Mouse (Mus musculus) liver, postnatal 0 days (tissue): ENCODE results near the gene Tbc1d4. TPM values are rescaled to one million over a fixed set of nuclear protein-coding genes. Genes with fewer than 3 reads are reported as not detected.

Experiments used
- ATAC-seq: fragments of 200-750 bp; cut with Nextera tagmentation; 2 replicates; pipeline ENCODE4 v1.8.0; 2017; ENCODE audit warnings: mild to moderate bottlenecking, moderate library complexity
- DNase-seq: peaks from one replicate; pipeline ENCODE4 v3.0.0-alpha.2; 2016
- H3K27ac ChIP-seq: fragments of 300-500 bp; sonication (generic); 2 replicates; pipeline ENCODE4 v1.5.1; 2014; ENCODE audit warnings: antibody characterized with exemption, moderate library complexity, mild to moderate bottlenecking, low read depth
- H3K27me3 ChIP-seq: fragments of 300-500 bp; sonication (generic); 2 replicates; pipeline ENCODE4 v1.6.1; 2014; ENCODE audit warnings: low read length, control low read depth, mixed read lengths; ENCODE audit not compliant: insufficient read depth
- H3K36me3 ChIP-seq: fragments of 300-500 bp; sonication (generic); replicated peaks from 2 replicates; pipeline ENCODE4 v1.6.1; 2014; ENCODE audit warnings: mild to moderate bottlenecking, control low read depth, low read length, moderate library complexity, mixed read lengths; ENCODE audit not compliant: insufficient read depth
- H3K4me1 ChIP-seq: fragments of 300-500 bp; sonication (generic); 2 replicates; pipeline ENCODE4 v1.6.1; 2014; ENCODE audit warnings: antibody characterized with exemption, mild to moderate bottlenecking, control low read depth; ENCODE audit not compliant: insufficient read depth
- H3K4me2 ChIP-seq: fragments of 300-500 bp; sonication (generic); 2 replicates; pipeline ENCODE4 v1.6.1; 2014; ENCODE audit warnings: low read depth, mild to moderate bottlenecking, low read length, moderate library complexity, mixed read lengths
- H3K4me3 ChIP-seq: fragments of 300-500 bp; sonication (generic); 2 replicates; pipeline ENCODE4 v1.5.1; 2014; ENCODE audit warnings: low read depth, low read length
- H3K9ac ChIP-seq: fragments of 300-500 bp; sonication (generic); replicated peaks from 2 replicates; pipeline ENCODE4 v1.6.1; 2014; ENCODE audit warnings: mild to moderate bottlenecking, moderate library complexity
- H3K9me3 ChIP-seq: fragments of 300-500 bp; sonication (generic); 2 replicates; pipeline ENCODE4 v1.6.1; 2016; ENCODE audit warnings: mild to moderate bottlenecking, control low read depth, low read length, mixed read lengths
- CTCF ChIP-seq: sonication (generic); IDR thresholded peaks from 2 replicates; pipeline ENCODE4 v1.5.1; 2016; ENCODE audit warnings: antibody characterized with exemption, low read depth
- EP300 ChIP-seq: IDR thresholded peaks from 2 replicates; pipeline ENCODE4 v1.6.1; 2016; ENCODE audit warnings: antibody characterized with exemption, low read depth, mild to moderate bottlenecking
- WGBS: fragments of 180-500 bp; shearing (Covaris S2); extraction: QIAGEN DNeasy Blood & Tissue Kit; methylation state at CpG from one replicate; pipeline ENCODE4 v1.1.7; 2014; ENCODE audit not compliant: insufficient replicate concordance; 5-methylcytosine and 5-hydroxymethylcytosine counted together
- polyA plus RNA-seq: library from polyadenylated mRNA; unstranded; fragments of >200 nt; fragmentation: Nextera tagmentation; extraction: Ambion mirVana; gene quantifications from 2 replicates; pipeline ENCODE4 v1.2.1, GENCODE M21; 2015

Gene Tbc1d4
- polyA plus RNA-seq, 1 experiment from 2014 or later = 2.1 TPM

DNA sequence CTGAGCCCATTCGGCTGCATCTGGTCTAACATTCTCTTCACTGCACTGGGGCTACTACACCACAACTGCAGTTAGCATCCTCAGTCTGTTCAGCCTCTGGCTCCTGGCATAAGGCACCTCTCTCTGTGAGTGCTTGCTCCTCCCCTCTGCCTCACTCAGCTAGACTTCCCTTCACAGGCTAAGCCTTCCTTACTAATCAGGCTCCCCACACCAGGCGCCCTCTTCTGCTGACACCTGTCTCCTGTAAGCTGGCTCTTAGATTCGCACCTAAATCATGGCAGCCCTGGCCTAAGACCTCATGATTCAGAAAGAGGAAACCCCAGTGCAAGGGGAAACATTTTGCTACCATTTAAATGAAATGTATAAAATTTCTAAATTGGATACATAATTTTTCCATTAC lies 122.4 kb downstream of the Tbc1d4 start:
- Histone ChIP-seq H3K27ac (no peak overlapping the region), H3K4me1 (no peaks in the 10 kb centered on the region), H3K4me3 (no peak overlapping the region), H3K36me3 (no peaks in the 10 kb centered on the region), H3K27me3 (no peaks in the 10 kb centered on the region), H3K9ac (no peak overlapping the region), H3K4me2 (no peak overlapping the region), H3K9me3 (no peaks in the 10 kb centered on the region)
- 60% methylated on average over 3 of the region's 3 CpGs for WGBS
- ATAC-seq (no peak), DNase-seq (no peak)
- TF ChIP-seq CTCF = no peak

DNA sequence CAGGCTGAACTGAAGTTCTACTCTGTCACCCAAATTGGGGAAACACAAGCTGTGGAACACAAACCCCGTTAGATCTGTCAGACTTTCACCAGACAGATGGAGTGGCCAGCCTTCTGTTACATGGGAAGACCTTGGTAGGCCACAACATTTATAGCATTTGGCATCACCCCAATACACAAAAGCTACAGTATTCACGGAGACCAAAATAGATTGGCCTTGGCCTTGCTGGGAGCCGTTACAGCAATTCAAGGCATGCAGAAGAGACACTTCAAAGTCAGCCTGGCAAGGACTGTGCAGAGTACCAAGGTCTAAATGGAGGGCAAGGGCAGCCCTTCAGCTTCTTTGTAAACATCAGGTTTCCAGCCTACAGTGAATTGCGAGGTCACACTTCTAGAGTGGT lies 125.8 kb downstream of the Tbc1d4 start:
- Histone ChIP-seq H3K27ac (no peak overlapping the region), H3K9ac (no peak overlapping the region), H3K4me3 (no peak overlapping the region), H3K27me3 (no peaks in the 10 kb centered on the region), H3K36me3 (no peaks in the 10 kb centered on the region), H3K9me3 (no peaks in the 10 kb centered on the region), H3K4me1 (no peaks in the 10 kb centered on the region), H3K4me2 (no peak overlapping the region)
- ATAC-seq (no peak), DNase-seq (no peak)
- TF ChIP-seq EP300 (no peak), CTCF (no peak)
- 63% methylated on average over 4 of the region's 4 CpGs for WGBS

DNA sequence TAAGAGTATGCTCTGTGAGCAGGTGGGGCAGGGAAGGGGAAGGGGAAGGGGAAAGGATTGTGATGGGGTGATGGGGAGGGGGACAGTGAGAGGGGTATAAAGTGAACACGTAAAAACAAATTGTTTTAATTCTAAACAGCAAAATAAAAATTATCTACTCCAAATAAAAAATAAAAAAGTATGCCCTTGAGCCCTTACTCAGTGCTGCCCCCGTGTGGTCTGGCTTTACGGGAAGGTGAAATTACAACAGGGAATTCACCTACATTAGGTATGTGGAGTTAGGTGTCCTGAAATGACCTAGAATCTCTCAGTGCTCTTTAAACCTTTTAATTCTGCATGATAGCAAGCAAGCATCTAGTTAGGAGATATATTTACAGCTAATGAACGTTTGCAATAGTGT lies 126.7 kb downstream of the Tbc1d4 start:
- 33% methylated on average over 4 of the region's 4 CpGs for WGBS
- H3K9ac ChIP-seq = no peak overlapping the region
- H3K27ac ChIP-seq = no peak overlapping the region
- no peak overlapping the region for H3K4me2 ChIP-seq
- H3K27me3 ChIP-seq = no peaks in the 10 kb centered on the region
- ATAC-seq (no peak), DNase-seq (peak; percentile 44)
- H3K9me3 ChIP-seq = no peaks in the 10 kb centered on the region
- H3K36me3 ChIP-seq = no peaks in the 10 kb centered on the region
- H3K4me1 ChIP-seq = peaks cover 5% of the 10 kb centered on the region; the same call in 1 of the 2 replicates
- no peak overlapping the region for H3K4me3 ChIP-seq
- TF ChIP-seq EP300 (no peak), CTCF (peak; percentile 79)

- TF ChIP-seq CTCF (no peak), EP300 (no peak)
- ATAC-seq (no peak), DNase-seq (no peak)
- peaks cover 6% of the 10 kb centered on the region; the same call in 1 of the 2 replicates for H3K4me1 ChIP-seq
- WGBS = 40% methylated on average over 7 of the region's 7 CpGs
- no peak overlapping the region for H3K9ac ChIP-seq
- no peaks in the 10 kb centered on the region for H3K9me3 ChIP-seq
- H3K36me3 ChIP-seq = no peaks in the 10 kb centered on the region
- no peak overlapping the region for H3K4me2 ChIP-seq
- H3K27ac ChIP-seq = no peak overlapping the region
- H3K4me3 ChIP-seq = no peak overlapping the region
- H3K27me3 ChIP-seq = no peaks in the 10 kb centered on the region
These were observed 127.8 kb downstream of the Tbc1d4 start for GRCm38 (mm10) chr14:101481165-101481564.

DNA sequence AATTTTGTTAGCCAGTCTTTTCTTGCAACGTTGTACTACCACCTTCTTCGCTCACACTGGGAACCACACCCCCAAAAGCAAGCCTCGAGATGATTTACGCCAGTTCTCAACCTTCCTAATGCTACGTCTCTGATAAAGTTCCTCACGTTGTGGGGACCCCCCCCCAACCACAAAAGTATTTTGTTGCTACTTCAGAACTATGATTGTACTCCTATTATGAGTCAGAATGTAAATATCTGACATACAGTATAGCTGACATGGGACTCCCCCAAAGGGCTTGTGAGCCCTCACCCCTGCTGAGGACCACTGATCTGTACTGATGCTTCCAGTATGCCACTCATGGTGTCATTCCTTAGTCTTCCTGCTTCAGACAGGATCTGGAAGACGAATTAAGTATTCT lies 128.4 kb downstream of the Tbc1d4 start:
- Histone ChIP-seq H3K4me3 (no peak overlapping the region), H3K9ac (no peak overlapping the region), H3K9me3 (no peaks in the 10 kb centered on the region), H3K27me3 (no peaks in the 10 kb centered on the region), H3K4me2 (no peak overlapping the region), H3K4me1 (peaks cover 6% of the 10 kb centered on the region; the same call in 1 of the 2 replicates), H3K27ac (no peak overlapping the region), H3K36me3 (no peaks in the 10 kb centered on the region)
- 61% methylated on average over 7 of the region's 7 CpGs for WGBS
- TF ChIP-seq EP300 = no peak
- no peak for TF ChIP-seq CTCF
- DNase-seq (no peak), ATAC-seq (no peak)

DNA sequence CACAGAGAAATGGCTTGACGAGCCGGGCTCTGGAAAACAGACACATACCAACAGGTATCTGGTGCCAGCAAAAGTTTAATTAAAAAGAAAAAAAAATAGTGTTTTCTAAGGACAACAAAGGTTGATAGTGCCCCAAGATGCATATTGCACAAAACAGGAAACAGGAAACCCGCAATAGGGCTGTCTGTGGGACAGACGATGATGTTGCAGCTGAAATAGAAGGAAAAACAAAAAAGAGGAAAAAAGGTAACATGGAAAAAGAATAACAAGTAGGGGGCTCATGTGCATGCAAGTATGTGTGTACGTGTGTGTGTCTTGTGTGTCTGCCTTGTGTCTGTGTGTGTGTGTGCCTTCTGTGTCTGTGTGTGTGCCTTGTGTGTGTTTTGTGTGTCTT lies 131.2 kb downstream of the Tbc1d4 start:
- H3K9me3 ChIP-seq = no peaks in the 10 kb centered on the region
- H3K4me3 ChIP-seq = no peak overlapping the region
- TF ChIP-seq EP300 (no peak), CTCF (no peak)
- H3K27me3 ChIP-seq = no peaks in the 10 kb centered on the region
- no peak overlapping the region for H3K9ac ChIP-seq
- H3K4me2 ChIP-seq = no peak overlapping the region
- H3K27ac ChIP-seq = no peak overlapping the region
- DNase-seq (no peak), ATAC-seq (no peak)
- peaks cover 6% of the 10 kb centered on the region; the same call in 1 of the 2 replicates for H3K4me1 ChIP-seq
- H3K36me3 ChIP-seq = no peaks in the 10 kb centered on the region
- WGBS = 46% methylated on average over 5 of the region's 5 CpGs
